Mouse (Mus musculus) kidney, embryonic 16.5 days (tissue): ENCODE measurements around the gene Ostn. TPM values are rescaled to one million over a fixed set of nuclear protein-coding genes. Genes with fewer than 3 reads are reported as not detected.

Experiments
- ATAC-seq: fragments of 200-750 bp; cut with Nextera tagmentation; 2 replicates; pipeline ENCODE4 v1.8.0; 2017; ENCODE audit warnings: moderate TSS enrichment; ENCODE audit not compliant: low FRiP score, low TSS enrichment
- H3K27ac ChIP-seq: fragments of 300-500 bp; sonication (generic); 2 replicates; pipeline ENCODE4 v1.5.1; 2014; ENCODE audit warnings: low read length
- H3K27me3 ChIP-seq: fragments of 300-500 bp; sonication (generic); 2 replicates; pipeline ENCODE4 v1.6.1; 2014; ENCODE audit warnings: low read length, control low read depth, mixed read lengths; ENCODE audit not compliant: insufficient read depth
- H3K36me3 ChIP-seq: fragments of 300-500 bp; sonication (generic); 2 replicates; pipeline ENCODE4 v1.6.1; 2014; ENCODE audit warnings: low read length, control low read depth, mixed read lengths; ENCODE audit not compliant: insufficient read depth
- H3K4me1 ChIP-seq: fragments of 300-500 bp; sonication (generic); 2 replicates; pipeline ENCODE4 v1.6.1; 2014; ENCODE audit warnings: low read length, control low read depth, mixed read lengths; ENCODE audit not compliant: insufficient read depth
- H3K4me2 ChIP-seq: fragments of 300-500 bp; sonication (generic); replicated peaks from 2 replicates; pipeline ENCODE4 v1.6.1; 2014; ENCODE audit warnings: low read depth, low read length
- H3K4me3 ChIP-seq: fragments of 300-500 bp; sonication (generic); 2 replicates; pipeline ENCODE4 v1.5.1; 2014; ENCODE audit warnings: mild to moderate bottlenecking, low read length
- H3K9ac ChIP-seq: fragments of 300-500 bp; sonication (generic); replicated peaks from 2 replicates; pipeline ENCODE4 v1.6.1; 2014; ENCODE audit warnings: low read length
- H3K9me3 ChIP-seq: fragments of 300-500 bp; sonication (generic); 2 replicates; pipeline ENCODE4 v1.6.1; 2016; ENCODE audit warnings: low read length, control low read depth
- WGBS: fragments of 180-500 bp; shearing (Covaris S2); extraction: QIAGEN DNeasy Blood & Tissue Kit; methylation state at CpG from one replicate; pipeline ENCODE4 v1.1.7; 2014; 5-methylcytosine and 5-hydroxymethylcytosine counted together
- polyA plus RNA-seq: library from polyadenylated mRNA; unstranded; fragments of >200 nt; fragmentation: Nextera tagmentation; extraction: Ambion mirVana; gene quantifications from 2 replicates; pipeline ENCODE4 v1.2.1, GENCODE M21; 2015

Gene Ostn
- polyA plus RNA-seq, 1 experiment from 2014 or later: 0.11 TPM

DNA sequence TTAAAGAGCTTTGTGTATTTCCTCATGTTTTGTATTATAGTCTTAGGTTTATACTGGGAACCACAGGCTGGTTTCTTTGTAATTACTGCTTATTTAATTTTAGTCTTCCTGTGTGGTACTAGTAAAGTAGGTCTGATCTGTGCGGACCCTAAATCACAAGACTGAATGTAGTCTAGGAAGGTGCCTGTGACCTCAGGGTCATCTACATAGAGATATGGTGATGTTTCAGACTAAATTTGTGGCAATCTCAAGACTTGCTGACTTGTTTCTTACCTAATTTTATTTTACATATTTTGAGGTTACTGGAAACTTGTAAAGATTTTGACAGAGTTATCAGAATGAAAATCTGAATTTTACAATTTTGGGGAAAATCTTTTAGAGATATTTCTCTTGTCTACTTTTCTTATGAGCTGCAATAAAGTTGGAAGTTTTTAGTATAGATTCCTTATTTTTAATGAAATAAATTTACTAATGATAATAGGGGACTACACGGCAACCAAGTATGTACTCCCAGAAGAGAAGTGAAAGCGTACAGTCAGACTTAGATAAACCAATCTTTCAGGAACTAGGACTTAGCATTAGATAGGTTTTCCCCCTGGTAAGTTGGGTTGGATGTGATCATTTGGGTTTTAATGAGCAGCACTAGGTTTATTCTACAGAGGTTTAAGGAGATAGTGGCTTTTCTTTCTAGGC, 91.9 kb downstream of the Ostn start:
- Histone ChIP-seq H3K27ac (no peak overlapping the region), H3K4me2 (no peak overlapping the region), H3K27me3 (no peaks in the 10 kb centered on the region), H3K9ac (no peak overlapping the region), H3K9me3 (no peaks in the 10 kb centered on the region), H3K4me1 (0 out of 2 replicates have a peak, but pooled peaks cover 4% of the 10 kb centered on the region), H3K4me3 (no peak overlapping the region), H3K36me3 (no peaks in the 10 kb centered on the region)
- WGBS: 94% methylated on average over 3 of the region's 3 CpGs
- ATAC-seq: no peak

DNA sequence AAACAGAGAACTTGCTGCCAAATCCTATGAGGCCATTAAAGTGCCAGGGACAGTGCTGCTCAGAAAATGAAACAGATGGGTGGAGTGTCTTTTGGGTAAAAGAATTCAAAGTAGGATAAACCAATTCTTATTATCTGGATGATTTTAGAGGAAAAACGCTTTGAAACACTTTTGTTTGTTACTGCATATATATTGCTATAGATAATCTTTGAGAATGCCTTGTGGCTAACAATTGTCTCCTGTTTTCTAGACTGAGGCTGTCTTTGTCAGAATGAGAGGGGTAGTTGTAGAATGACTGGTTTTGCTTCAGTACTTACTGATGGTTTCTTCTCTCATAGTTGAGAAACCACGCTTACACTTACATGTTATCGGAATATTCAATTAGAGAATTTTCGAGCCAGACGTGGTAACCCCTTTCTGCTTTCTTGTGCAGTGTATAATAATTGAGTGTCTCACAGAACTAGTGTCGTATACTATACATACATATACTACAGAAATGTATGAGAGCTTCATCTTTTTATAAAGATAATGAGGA, 92.5 kb downstream of the Ostn start:
- H3K4me3 ChIP-seq: no peak overlapping the region
- H3K4me2 ChIP-seq: no peak overlapping the region
- no peaks in the 10 kb centered on the region for H3K9me3 ChIP-seq
- ATAC-seq: no peak
- no peak overlapping the region for H3K9ac ChIP-seq
- 90% methylated on average over 6 of the region's 6 CpGs for WGBS
- 0 out of 2 replicates have a peak, but pooled peaks cover 4% of the 10 kb centered on the region for H3K4me1 ChIP-seq
- no peaks in the 10 kb centered on the region for H3K36me3 ChIP-seq
- H3K27me3 ChIP-seq: no peaks in the 10 kb centered on the region
- H3K27ac ChIP-seq: no peak overlapping the region

Other genes starting within 250 kb of the Ostn start
- gene Uts2b, start 62.8 kb downstream of the Ostn start, polyA plus RNA-seq: not detected in 2 replicates
- 44.9 and 51.7 TPM in 2 replicates for gene Ccdc50, start 81.4 kb downstream of the Ostn start, polyA plus RNA-seq